23 mouse cellular contexts compared by ENCODE assay signal in the genomic region with DNA sequence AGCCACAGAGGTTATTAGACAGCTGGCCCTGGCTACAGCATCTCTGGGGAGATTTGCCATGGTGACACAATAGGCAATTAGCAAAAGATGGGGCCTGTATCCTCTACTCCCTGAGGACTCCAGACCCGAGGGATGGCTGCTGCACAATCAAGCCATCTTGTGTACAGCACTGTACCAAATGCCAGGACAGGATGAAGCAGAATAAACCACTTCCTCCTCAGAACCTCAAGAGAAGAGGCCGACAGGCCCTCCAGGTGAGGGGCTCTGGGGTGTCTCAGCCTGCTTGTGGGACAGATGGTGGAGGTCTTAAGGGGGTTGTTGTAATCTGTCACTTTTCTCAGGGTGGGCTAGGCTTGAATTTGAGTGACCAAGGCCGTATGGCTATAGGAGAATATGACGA. TPM values are rescaled to one million over a fixed set of nuclear protein-coding genes. Genes with fewer than 3 reads are reported as not detected.
A peak's percentile ranks its signal among the peaks of the same experiment; 100 is the strongest.
DNase-seq lines count a peak whose midpoint lies in the region; ATAC-seq lines count a peak whose summit lies in the region.
"Had no signal": no experiment of that assay in that cellular context is flagged by ENCODE, and none has a peak within 500 bp of the region (broad histone marks: within the 10 kb centered on the region; RNA-seq: fewer than 3 reads in every experiment).

No protein-coding gene starts in this region.

- peak; percentile 13 for DNase-seq in CD4-positive, CD25-positive, alpha-beta regulatory T cell, adult 2 months (ENCODE audit: low read depth, low spot score)
- DNase-seq in thymus, postnatal 36 days = peak; percentile 8 to 13
- DNase-seq in liver, embryonic 11.5 days (ENCODE audit: low spot score) = no peak
- no peak for DNase-seq in forebrain, embryonic 14.5 days (ENCODE audit: low spot score)
- DNase-seq: adrenal gland, adult 8-10 months; adrenal gland, postnatal 36 days; cerebellum, adult 2 months; cerebellum, postnatal 10 days; embryo, embryonic 11 days; gastrocnemius, adult 2 months; gastrocnemius, postnatal 25 days; heart, adult 18-20 months had no signal

- no peaks in the 10 kb centered on the region for H3K4me1 ChIP-seq in embryonic facial prominence, embryonic 15.5 days
- no peaks in the 10 kb centered on the region for H3K4me1 ChIP-seq in liver, embryonic 11.5 days (replicated peaks; ENCODE audit: control insufficient read depth, insufficient read depth, low read length)
- H3K4me1 ChIP-seq in forebrain, embryonic 14.5 days (ENCODE audit: control insufficient read depth, insufficient read depth, low read length) = no peaks in the 10 kb centered on the region
- H3K4me1 ChIP-seq in hindbrain, embryonic 12.5 days = 0 out of 2 replicates have a peak, but pooled peaks cover 2% of the 10 kb centered on the region
- H3K4me1 ChIP-seq: embryonic facial prominence, embryonic 12.5 days; forebrain, embryonic 13.5 days; heart, embryonic 10.5 days; hindbrain, embryonic 10.5 days; hindbrain, embryonic 15.5 days had no signal

- H3K27me3 ChIP-seq in embryonic facial prominence, embryonic 15.5 days = no peaks in the 10 kb centered on the region
- no peaks in the 10 kb centered on the region for H3K27me3 ChIP-seq in liver, embryonic 11.5 days (replicated peaks; ENCODE audit: control insufficient read depth, insufficient read depth, low read length)
- H3K27me3 ChIP-seq in forebrain, embryonic 14.5 days (replicated peaks; ENCODE audit: control insufficient read depth, insufficient read depth, low read length) = no peaks in the 10 kb centered on the region
- no peaks in the 10 kb centered on the region for H3K27me3 ChIP-seq in hindbrain, embryonic 12.5 days
- H3K27me3 ChIP-seq: embryonic facial prominence, embryonic 12.5 days; hindbrain, embryonic 15.5 days; Patski had no signal

- peak; percentile 71 for ATAC-seq in CD4-positive, CD25-positive, alpha-beta regulatory T cell, adult 4 months
- ATAC-seq in embryonic facial prominence, embryonic 15.5 days (ENCODE audit: insufficient number of reproducible peaks, low FRiP score, low TSS enrichment, low read depth) = peak; percentile 34; the same call in 1 of the 2 replicates
- ATAC-seq in liver, embryonic 11.5 days (replicated peaks; ENCODE audit: low FRiP score) = no peak
- no peak for ATAC-seq in forebrain, embryonic 14.5 days
- no peak for ATAC-seq in hindbrain, embryonic 12.5 days (ENCODE audit: low FRiP score)
- ATAC-seq: forebrain, embryonic 13.5 days; intestine, postnatal 0 days; Patski had no signal

- WGBS in embryonic facial prominence, embryonic 15.5 days = 73% methylated on average over 4 of the region's 4 CpGs
- WGBS in liver, embryonic 11.5 days = 69% methylated on average over 4 of the region's 4 CpGs
- 78% methylated on average over 4 of the region's 4 CpGs for WGBS in forebrain, embryonic 14.5 days
- 80% methylated on average over 4 of the region's 4 CpGs for WGBS in hindbrain, embryonic 12.5 days

- H3K4me3 ChIP-seq in embryonic facial prominence, embryonic 15.5 days (replicated peaks) = no peak overlapping the region
- no peak overlapping the region for H3K4me3 ChIP-seq in liver, embryonic 11.5 days (ENCODE audit: low read depth, low read length)
- H3K4me3 ChIP-seq in forebrain, embryonic 14.5 days (ENCODE audit: low read depth, low read length) = no peak overlapping the region
- H3K4me3 ChIP-seq in hindbrain, embryonic 12.5 days = no peak overlapping the region
- H3K4me3 ChIP-seq: embryonic facial prominence, embryonic 12.5 days; forebrain, embryonic 13.5 days; gastrocnemius, adult 2 months; heart, embryonic 10.5 days; hindbrain, embryonic 10.5 days; hindbrain, embryonic 15.5 days had no signal

- no peaks in the 10 kb centered on the region for H3K36me3 ChIP-seq in embryonic facial prominence, embryonic 15.5 days
- H3K36me3 ChIP-seq in liver, embryonic 11.5 days (ENCODE audit: control insufficient read depth, insufficient read depth, low read length) = no peaks in the 10 kb centered on the region
- H3K36me3 ChIP-seq in forebrain, embryonic 14.5 days (ENCODE audit: control insufficient read depth, insufficient read depth, low read length) = no peaks in the 10 kb centered on the region
- H3K36me3 ChIP-seq in hindbrain, embryonic 12.5 days = no peaks in the 10 kb centered on the region
- H3K36me3 ChIP-seq: embryonic facial prominence, embryonic 12.5 days; heart, embryonic 10.5 days; hindbrain, embryonic 10.5 days; hindbrain, embryonic 15.5 days had no signal

- no peak overlapping the region for H3K9ac ChIP-seq in embryonic facial prominence, embryonic 15.5 days
- H3K9ac ChIP-seq in liver, embryonic 11.5 days (ENCODE audit: low read depth, low read length) = no peak overlapping the region
- H3K9ac ChIP-seq in forebrain, embryonic 14.5 days (ENCODE audit: low read length) = no peak overlapping the region
- H3K9ac ChIP-seq in hindbrain, embryonic 12.5 days = no peak overlapping the region
- H3K9ac ChIP-seq: embryonic facial prominence, embryonic 12.5 days; forebrain, embryonic 13.5 days; hindbrain, embryonic 15.5 days had no signal

- H3K9me3 ChIP-seq in embryonic facial prominence, embryonic 15.5 days (replicated peaks) = no peaks in the 10 kb centered on the region
- H3K9me3 ChIP-seq in liver, embryonic 11.5 days (ENCODE audit: control insufficient read depth, low read length) = no peaks in the 10 kb centered on the region
- no peaks in the 10 kb centered on the region for H3K9me3 ChIP-seq in forebrain, embryonic 14.5 days (replicated peaks; ENCODE audit: control insufficient read depth, low read length)
- H3K9me3 ChIP-seq in hindbrain, embryonic 12.5 days (replicated peaks) = no peaks in the 10 kb centered on the region
- H3K9me3 ChIP-seq: embryonic facial prominence, embryonic 12.5 days; forebrain, embryonic 13.5 days; heart, embryonic 10.5 days; hindbrain, embryonic 10.5 days; hindbrain, embryonic 15.5 days had no signal

- H3K27ac ChIP-seq in embryonic facial prominence, embryonic 15.5 days (replicated peaks) = no peak overlapping the region
- H3K27ac ChIP-seq in liver, embryonic 11.5 days (ENCODE audit: low read depth, low read length) = no peak overlapping the region
- no peak overlapping the region for H3K27ac ChIP-seq in forebrain, embryonic 14.5 days (ENCODE audit: low read depth, low read length)
- no peak overlapping the region for H3K27ac ChIP-seq in hindbrain, embryonic 12.5 days
- H3K27ac ChIP-seq: embryonic facial prominence, embryonic 12.5 days; forebrain, embryonic 13.5 days; gastrocnemius, adult 2 months; heart, embryonic 10.5 days; hindbrain, embryonic 10.5 days; hindbrain, embryonic 15.5 days had no signal

- no peak overlapping the region for H3K4me2 ChIP-seq in embryonic facial prominence, embryonic 15.5 days (replicated peaks)
- no peak overlapping the region for H3K4me2 ChIP-seq in liver, embryonic 11.5 days
- no peak overlapping the region for H3K4me2 ChIP-seq in forebrain, embryonic 14.5 days (ENCODE audit: low read length)
- H3K4me2 ChIP-seq in hindbrain, embryonic 12.5 days (replicated peaks) = no peak overlapping the region
- H3K4me2 ChIP-seq: embryonic facial prominence, embryonic 12.5 days; forebrain, embryonic 13.5 days; hindbrain, embryonic 15.5 days had no signal

RNA-seq across cellular contexts. Expression of gene Mapre1, which starts 7.0 kb away (rescaled TPM):
- 100 to 1,000 TPM; 238 to 257 TPM for polyA plus RNA-seq in CD4-positive, CD25-positive, alpha-beta regulatory T cell, adult 4 months (2017; shearing (Covaris generic))
- polyA plus RNA-seq in embryonic facial prominence, embryonic 15.5 days (2015; fragmentation: Nextera tagmentation; extraction: Ambion mirVana) = 200 and 207 TPM in 2 replicates
- 235 and 274 TPM in 2 replicates for polyA plus RNA-seq in liver, embryonic 11.5 days (2014; fragmentation: Nextera tagmentation; extraction: Ambion mirVana)
- polyA plus RNA-seq in forebrain, embryonic 14.5 days (2014; fragmentation: Nextera tagmentation; extraction: Ambion mirVana) = 384 and 427 TPM in 2 replicates
- polyA plus RNA-seq in hindbrain, embryonic 12.5 days (2016; fragmentation: Nextera tagmentation; extraction: Ambion mirVana) = 369 and 427 TPM in 2 replicates

RNA-seq across cellular contexts. Expression of gene Dnmt3c, which starts 37.6 kb away (rescaled TPM):
- not detected for polyA plus RNA-seq in CD4-positive, CD25-positive, alpha-beta regulatory T cell, adult 4 months (2017; shearing (Covaris generic))
- 0.08 TPM in 1 of 2 replicates, not detected in the other for polyA plus RNA-seq in embryonic facial prominence, embryonic 15.5 days (2015; fragmentation: Nextera tagmentation; extraction: Ambion mirVana)
- polyA plus RNA-seq in liver, embryonic 11.5 days (2014; fragmentation: Nextera tagmentation; extraction: Ambion mirVana) = 0.49 and 0.77 TPM in 2 replicates
- polyA plus RNA-seq in forebrain, embryonic 14.5 days (2014; fragmentation: Nextera tagmentation; extraction: Ambion mirVana) = 0.08 and 0.16 TPM in 2 replicates
- polyA plus RNA-seq in hindbrain, embryonic 12.5 days (2016; fragmentation: Nextera tagmentation; extraction: Ambion mirVana) = 0.17 TPM in 1 of 2 replicates, not detected in the other
- polyA plus RNA-seq: embryonic facial prominence, embryonic 12.5 days; forebrain, embryonic 13.5 days; heart, embryonic 14.5 days; hindbrain, embryonic 10.5 days; intestine, postnatal 0 days had no signal

RNA-seq across cellular contexts. Expression of gene Efcab8, which starts 45.7 kb away (rescaled TPM):
- polyA plus RNA-seq in CD4-positive, CD25-positive, alpha-beta regulatory T cell, adult 4 months (2017; shearing (Covaris generic)) = not detected
- not detected in 2 replicates for polyA plus RNA-seq in embryonic facial prominence, embryonic 15.5 days (2015; fragmentation: Nextera tagmentation; extraction: Ambion mirVana)
- polyA plus RNA-seq in liver, embryonic 11.5 days (2014; fragmentation: Nextera tagmentation; extraction: Ambion mirVana) = 0.07 TPM in 1 of 2 replicates, not detected in the other
- polyA plus RNA-seq in forebrain, embryonic 14.5 days (2014; fragmentation: Nextera tagmentation; extraction: Ambion mirVana) = not detected in 2 replicates
- 0.07 TPM in 1 of 2 replicates, not detected in the other for polyA plus RNA-seq in hindbrain, embryonic 12.5 days (2016; fragmentation: Nextera tagmentation; extraction: Ambion mirVana)
- polyA plus RNA-seq: heart, embryonic 10.5 days; heart, embryonic 14.5 days; hindbrain, embryonic 15.5 days had no signal

Comparison
In these comparisons a context has a peak if more than half of its experiments do, and no peak if none do; other contexts are left out.
1. DNase-seq: peak in CD4-positive, CD25-positive, alpha-beta regulatory T cell, adult 2 months (single experiment) and thymus, postnatal 36 days (2 of 2); none in liver, embryonic 11.5 days (single experiment) and forebrain, embryonic 14.5 days (single experiment).
2. ATAC-seq: peak in CD4-positive, CD25-positive, alpha-beta regulatory T cell, adult 4 months (single experiment) and embryonic facial prominence, embryonic 15.5 days (single experiment); none in liver, embryonic 11.5 days (single experiment), forebrain, embryonic 14.5 days (single experiment) and hindbrain, embryonic 12.5 days (single experiment).